Mouse (Mus musculus): ENCODE measurements around the gene Rad51. TPM values are rescaled to one million over a fixed set of nuclear protein-coding genes. Genes with fewer than 3 reads are reported as not detected.

Gene Rad51
- total RNA-seq, 2 experiments from 2014 or later = 0.61 to 1.6 TPM

GRCm38 (mm10) chr2:119196316-119197108 lies 83.9 kb downstream of the Rad51 start:
- no peak for TF ChIP-seq CTCF (conservative IDR thresholded peaks at IDR 0.05)

More at GRCm38 (mm10) chr2:119196316-119197108, 83.9 kb downstream of the Rad51 start:
- no peak for DNase-seq (ENCODE audit: low spot score in 2 of 2)
- H3K27ac ChIP-seq = no peak overlapping the region
- H3K4me3 ChIP-seq = no peak overlapping the region

Other genes with a start within 250 kb of the Rad51 start
- gene Bahd1, start 212.4 kb upstream of the Rad51 start, total RNA-seq (2021) = 10 to 100 TPM; 58.6 to 61.1 TPM
- 1 to 10 TPM; 2.5 to 3.0 TPM for gene Chst14, start 186.3 kb upstream of the Rad51 start, total RNA-seq (2021)
- gene Ccdc32, start 83.4 kb upstream of the Rad51 start, total RNA-seq (2021) = 10 to 100 TPM; 53.2 to 53.6 TPM
- gene Rpusd2, start 78.0 kb upstream of the Rad51 start, total RNA-seq (2021) = 1 to 10 TPM; 8.0 to 8.1 TPM
- gene Knl1, start 65.7 kb upstream of the Rad51 start, total RNA-seq (2021) = under 1 TPM; 0.20 to 0.27 TPM
- gene Rmdn3, start 44.2 kb downstream of the Rad51 start, total RNA-seq (2021) = 10 to 100 TPM; 55.7 to 55.8 TPM
- not detected for gene Gchfr, start 55.0 kb downstream of the Rad51 start, total RNA-seq (2021)
- gene Gm14137, start 61.7 kb downstream of the Rad51 start, total RNA-seq (2021) = not detected
- 10 to 100 TPM; 34.1 to 36.2 TPM for gene Zfyve19, start 95.8 kb downstream of the Rad51 start, total RNA-seq (2021)
- gene Dnajc17, start 96.0 kb downstream of the Rad51 start, total RNA-seq (2021) = 10 to 100 TPM; 16.5 to 17.6 TPM
- gene Ppp1r14d, start 117.1 kb downstream of the Rad51 start, total RNA-seq (2021) = not detected
- 1 to 10 TPM; 2.1 to 2.5 TPM for gene Spint1, start 124.6 kb downstream of the Rad51 start, total RNA-seq (2021)
- gene Rhov, start 158.5 kb downstream of the Rad51 start, total RNA-seq (2021) = 1 to 10 TPM; 5.9 to 7.1 TPM
- 10 to 100 TPM; 39.9 to 43.2 TPM for gene Vps18, start 175.9 kb downstream of the Rad51 start, total RNA-seq (2021)
- 1 to 10 TPM; 2.4 to 2.9 TPM for gene Dll4, start 213.0 kb downstream of the Rad51 start, total RNA-seq (2021)
- gene Chac1, start 238.4 kb downstream of the Rad51 start, total RNA-seq (2021) = 1 to 10 TPM; 6.5 to 8.9 TPM

All from layer of hippocampus, adult 2 months (tissue).